Mouse (Mus musculus): ENCODE measurements around the gene Cbarp. TPM values are rescaled to one million over a fixed set of nuclear protein-coding genes. Genes with fewer than 3 reads are reported as not detected.
"Not testable (repeated sequence)": the region's sequence is repeated elsewhere in the genome, so short reads cannot be mapped to it uniquely, and the experiment has no call there.

Cbarp gene
- polyA plus RNA-seq, 1 experiment from 2014 or later: 6.8 TPM

DNA sequence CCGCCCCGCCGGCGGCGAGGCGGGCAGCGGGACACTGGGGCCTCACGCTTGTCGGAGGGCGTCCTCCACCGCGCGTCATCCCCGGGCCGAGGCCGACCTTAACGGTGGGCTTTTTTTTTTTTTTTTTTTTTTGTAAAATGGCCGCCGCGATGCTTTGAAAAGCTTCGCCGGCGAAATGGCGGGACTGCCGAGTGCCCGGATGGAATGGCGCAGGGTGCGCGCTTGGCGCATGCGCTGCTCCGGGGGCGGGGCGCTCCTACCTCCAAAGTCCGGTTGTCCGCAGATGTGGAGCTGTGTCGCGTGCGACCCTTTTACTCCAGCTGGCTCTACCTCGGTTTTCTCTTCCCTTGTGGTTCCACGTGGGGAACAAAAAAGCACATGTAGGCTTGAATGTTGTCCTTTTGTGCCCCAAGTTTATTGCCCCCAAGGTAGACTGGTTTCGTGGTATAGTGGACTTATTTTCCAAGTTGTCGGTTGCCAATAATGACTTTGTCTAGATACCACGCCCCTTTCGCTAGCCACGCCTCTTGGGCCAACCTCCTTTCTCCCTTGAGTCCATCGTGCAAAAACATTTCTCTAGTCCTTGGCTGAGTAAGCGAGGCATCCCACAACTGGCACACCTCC, 27.5 kb upstream of the Cbarp start:
- Histone ChIP-seq H3K36me3 (replicated peaks) (peaks cover 41% of the 10 kb centered on the region), H3K9me3 (no peaks in the 10 kb centered on the region), H3K27ac (peak overlapping the region; percentile 100), H3K27me3 (ENCODE audit: poor library complexity, severe bottlenecking) (peaks cover 9% of the 10 kb centered on the region), H3K4me1 (peaks cover 79% of the 10 kb centered on the region), H3K4me3 (peak overlapping the region; percentile 96)
- peak; percentile 95 for DNase-seq (ENCODE audit: extremely low spot score, low spot score)
- under 1% methylated on average over 48 of the region's 48 CpGs for WGBS

GRCm38 (mm10) chr10:80167460-80168037, 26.9 kb upstream of the Cbarp start:
- H3K4me3 ChIP-seq: peak overlapping the region; percentile 96
- peaks cover 80% of the 10 kb centered on the region for H3K4me1 ChIP-seq
- no peaks in the 10 kb centered on the region for H3K9me3 ChIP-seq
- H3K27me3 ChIP-seq (ENCODE audit: poor library complexity, severe bottlenecking): peaks cover 14% of the 10 kb centered on the region
- WGBS: under 1% methylated on average over 55 of the region's 55 CpGs
- DNase-seq (ENCODE audit: extremely low spot score, low spot score): peak; percentile 100
- peak overlapping the region; percentile 100 for H3K27ac ChIP-seq
- H3K36me3 ChIP-seq (replicated peaks): peaks cover 37% of the 10 kb centered on the region

GRCm38 (mm10) chr10:80166136-80166535, 25.5 kb upstream of the Cbarp start:
- WGBS: 87% methylated on average over 4 of the region's 4 CpGs
- H3K4me1 ChIP-seq: peaks cover 83% of the 10 kb centered on the region

DNA sequence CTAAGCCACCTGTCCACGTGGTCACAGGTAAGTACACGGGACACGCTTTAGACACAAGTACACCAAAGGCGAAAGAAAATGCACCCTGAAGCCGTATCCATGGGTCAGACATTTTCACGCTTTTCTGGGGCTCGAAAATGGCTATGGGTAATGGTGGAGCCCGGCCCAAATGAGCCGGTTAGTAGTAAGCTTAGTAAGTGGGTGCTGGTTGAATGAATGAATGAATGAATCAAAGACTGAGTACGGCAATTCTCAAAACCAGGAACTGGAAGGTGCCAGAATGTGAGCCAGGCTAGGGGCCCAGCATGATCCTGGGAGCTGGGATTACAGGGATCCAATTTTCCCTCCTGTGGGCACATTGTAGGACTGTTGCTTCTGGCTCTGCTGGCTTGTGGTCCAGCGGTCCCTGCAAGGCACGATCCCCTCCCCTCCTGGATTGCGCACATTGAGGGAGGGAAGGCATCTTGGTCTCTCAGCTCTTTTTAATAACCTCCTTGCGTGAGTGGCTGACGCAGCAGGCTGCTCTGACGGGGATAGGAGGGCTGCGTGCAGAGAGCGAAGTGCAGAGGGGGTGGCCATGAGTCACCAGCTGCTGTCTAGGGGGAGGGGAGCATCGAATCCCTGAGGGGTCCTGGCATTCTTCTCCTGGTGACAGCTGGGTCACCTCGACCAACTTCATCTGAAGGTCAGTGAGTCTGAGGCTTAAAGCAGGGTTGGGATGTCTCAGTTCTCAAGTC, 24.9 kb upstream of the Cbarp start, which contains the start of gene Cirbp:
Cirbp (plus strand) TSS at position 594 of the 737 bp plus-strand sequence.
- 18% methylated on average over 20 of the region's 20 CpGs for WGBS

More at GRCm38 (mm10) chr10:80166136-80166535, 25.5 kb upstream of the Cbarp start:
- Histone ChIP-seq H3K36me3 (replicated peaks) (peaks cover 23% of the 10 kb centered on the region), H3K4me3 (peak overlapping the region; percentile 54), H3K27ac (peak overlapping the region; percentile 100), H3K27me3 (ENCODE audit: poor library complexity, severe bottlenecking) (peaks cover 14% of the 10 kb centered on the region)
- H3K9me3 ChIP-seq; DNase-seq (ENCODE audit: extremely low spot score, low spot score): not testable (repeated sequence)

DNA sequence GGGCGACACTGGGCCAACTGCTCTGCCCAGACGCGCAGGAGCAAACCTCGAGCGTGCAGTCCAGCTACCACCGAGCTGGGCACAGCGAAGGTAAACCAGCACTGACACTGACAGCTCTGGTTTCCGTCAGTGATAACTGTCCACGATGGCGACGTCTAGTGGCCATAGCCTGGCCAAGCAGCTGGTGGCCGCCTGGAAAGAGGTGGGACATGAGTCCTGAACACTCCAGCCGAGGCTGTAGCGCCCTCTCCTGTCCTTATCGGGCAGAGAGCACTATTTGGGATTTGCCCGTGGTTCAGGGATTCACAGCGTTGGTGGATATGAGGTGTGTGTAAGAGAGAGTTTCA, 24.3 kb upstream of the Cbarp start:
- Histone ChIP-seq H3K4me1 (peaks cover 85% of the 10 kb centered on the region), H3K36me3 (replicated peaks) (peaks cover 11% of the 10 kb centered on the region), H3K27ac (peak overlapping the region; percentile 65), H3K9me3 (no peaks in the 10 kb centered on the region), H3K4me3 (peak overlapping the region; percentile 54), H3K27me3 (ENCODE audit: poor library complexity, severe bottlenecking) (peaks cover 14% of the 10 kb centered on the region)
- under 1% methylated on average over 17 of the region's 17 CpGs for WGBS
- DNase-seq (ENCODE audit: extremely low spot score, low spot score): peak; percentile 97

More for the DNA sequence above, 24.9 kb upstream of the Cbarp start, which contains the start of gene Cirbp:
- no peak for DNase-seq (ENCODE audit: extremely low spot score, low spot score)
- H3K27me3 ChIP-seq (ENCODE audit: poor library complexity, severe bottlenecking): peaks cover 14% of the 10 kb centered on the region
- peaks cover 85% of the 10 kb centered on the region for H3K4me1 ChIP-seq
- H3K4me3 ChIP-seq: peak within 1 kb of the TSS; percentile 96
- H3K36me3 ChIP-seq (replicated peaks): peaks cover 17% of the 10 kb centered on the region
- H3K9me3 ChIP-seq: no peaks in the 10 kb centered on the region
- H3K27ac ChIP-seq: peak within 1 kb of the TSS; percentile 100

- Histone ChIP-seq H3K4me1 (peaks cover 87% of the 10 kb centered on the region), H3K9me3 (no peaks in the 10 kb centered on the region), H3K27me3 (ENCODE audit: poor library complexity, severe bottlenecking) (peaks cover 14% of the 10 kb centered on the region), H3K27ac (peak overlapping the region; percentile 65), H3K36me3 (replicated peaks) (peaks cover 5% of the 10 kb centered on the region), H3K4me3 (peak overlapping the region; percentile 54)
- WGBS: 11% methylated on average over 44 of the region's 44 CpGs
- DNase-seq (ENCODE audit: extremely low spot score, low spot score): no peak
These were observed 23.7 kb upstream of the Cbarp start for GRCm38 (mm10) chr10:80164161-80164997.

DNA sequence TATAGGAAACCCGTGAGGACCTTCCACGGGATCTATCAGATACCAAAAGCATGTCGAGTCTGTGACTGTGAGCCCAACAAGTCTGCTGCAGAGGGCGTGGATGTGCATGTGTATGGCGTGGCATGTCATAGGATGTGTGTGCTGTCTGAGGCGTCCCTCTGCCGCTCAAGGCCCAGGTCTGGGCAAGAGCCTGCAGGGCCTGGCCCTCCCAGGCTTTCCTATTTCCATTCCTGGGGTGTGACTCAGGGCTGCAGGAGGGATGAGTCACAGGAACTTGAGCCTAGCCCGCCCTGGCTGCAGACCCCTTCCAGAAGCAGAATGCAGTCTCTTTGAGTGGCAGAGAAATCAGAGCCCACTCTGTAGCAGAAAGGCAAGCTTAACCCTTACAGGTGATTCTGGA, 23.1 kb upstream of the Cbarp start:
- peaks cover 87% of the 10 kb centered on the region for H3K4me1 ChIP-seq
- H3K27ac ChIP-seq: peak overlapping the region; percentile 65; the same call in 1 of the 2 replicates
- H3K36me3 ChIP-seq (replicated peaks): 0 out of 2 replicates have a peak, but pooled peaks cover under 1% of the 10 kb centered on the region
- no peaks in the 10 kb centered on the region for H3K9me3 ChIP-seq
- H3K4me3 ChIP-seq: peak overlapping the region; percentile 54
- peaks cover 14% of the 10 kb centered on the region for H3K27me3 ChIP-seq (ENCODE audit: poor library complexity, severe bottlenecking)
- 76% methylated on average over 8 of the region's 8 CpGs for WGBS
- no peak for DNase-seq (ENCODE audit: extremely low spot score, low spot score)

GRCm38 (mm10) chr10:80162716-80163299, 22.2 kb upstream of the Cbarp start:
- 80% methylated on average over 6 of the region's 6 CpGs for WGBS
- peaks cover 14% of the 10 kb centered on the region for H3K27me3 ChIP-seq (ENCODE audit: poor library complexity, severe bottlenecking)
- peaks cover 92% of the 10 kb centered on the region for H3K4me1 ChIP-seq
- peak overlapping the region; percentile 90 for H3K27ac ChIP-seq
- no peaks in the 10 kb centered on the region for H3K9me3 ChIP-seq
- DNase-seq (ENCODE audit: extremely low spot score, low spot score): no peak
- peaks cover 9% of the 10 kb centered on the region for H3K36me3 ChIP-seq (replicated peaks)
- peak overlapping the region; percentile 55; the same call in 1 of the 2 replicates for H3K4me3 ChIP-seq

- Histone ChIP-seq H3K27ac (peak overlapping the region; percentile 90), H3K4me1 (peaks cover 97% of the 10 kb centered on the region), H3K4me3 (peak overlapping the region; percentile 55; the same call in 1 of the 2 replicates), H3K36me3 (replicated peaks) (peaks cover 15% of the 10 kb centered on the region), H3K9me3 (no peaks in the 10 kb centered on the region), H3K27me3 (ENCODE audit: poor library complexity, severe bottlenecking) (peaks cover 14% of the 10 kb centered on the region)
- no peak for DNase-seq (ENCODE audit: extremely low spot score, low spot score)
- 80% methylated on average over 3 of the region's 3 CpGs for WGBS
These were observed 21.6 kb upstream of the Cbarp start for GRCm38 (mm10) chr10:80162243-80162608.

- H3K36me3 ChIP-seq (replicated peaks): peaks cover 21% of the 10 kb centered on the region
- peak overlapping the region; percentile 55 for H3K4me3 ChIP-seq
- H3K27me3 ChIP-seq (ENCODE audit: poor library complexity, severe bottlenecking): peaks cover 14% of the 10 kb centered on the region
These were observed 21.0 kb upstream of the Cbarp start for GRCm38 (mm10) chr10:80161522-80162242.

More at GRCm38 (mm10) chr10:80161522-80162242, 21.0 kb upstream of the Cbarp start:
- WGBS: 8% methylated on average over 7 of the region's 7 CpGs
- DNase-seq (ENCODE audit: extremely low spot score, low spot score): peak; percentile 62
- H3K4me1 ChIP-seq: peaks cover 97% of the 10 kb centered on the region
- H3K9me3 ChIP-seq: no peaks in the 10 kb centered on the region
- H3K27ac ChIP-seq: peak overlapping the region; percentile 90
